Mouse (Mus musculus) right cerebral cortex, postnatal 25 days (tissue): ENCODE measurements around the gene Vps13d.

Source experiments
- DNase-seq: peaks from one replicate; pipeline ENCODE4 v3.0.0; 2022

The Vps13d gene

DNA sequence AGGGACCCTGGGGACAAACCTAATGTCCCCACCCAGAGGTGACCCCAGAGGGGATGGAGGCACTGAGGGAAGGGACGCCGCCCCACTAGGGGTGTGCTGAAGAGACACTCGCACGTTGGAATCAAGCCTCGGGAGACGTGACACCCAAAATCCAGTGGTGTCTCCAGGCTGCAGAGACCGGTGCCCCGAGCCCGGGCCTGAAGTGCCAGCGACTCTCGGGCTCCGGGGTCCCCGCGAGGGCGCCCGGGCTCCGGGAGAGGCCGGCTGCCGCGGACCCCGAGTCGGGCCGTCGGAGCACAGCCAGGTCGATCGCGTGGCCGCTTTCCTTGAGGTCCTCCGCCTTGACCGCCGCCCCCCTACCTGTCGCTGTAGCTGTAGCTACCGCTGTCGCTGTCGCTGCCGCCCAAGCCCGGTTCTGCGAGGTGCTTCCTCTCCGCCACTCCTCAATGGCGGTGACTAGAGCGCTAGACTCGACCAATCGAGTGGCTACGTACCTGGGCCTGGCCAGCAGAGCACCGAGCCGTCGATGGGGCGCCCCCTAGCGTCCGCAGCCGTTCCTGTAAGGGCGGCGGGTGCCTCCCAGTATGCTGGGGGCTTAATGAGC lies at the start of gene Vps13d:
Vps13d (minus strand) TSS at position 447 of the 604 bp plus-strand sequence.
- peak; percentile 83 for DNase-seq

DNA sequence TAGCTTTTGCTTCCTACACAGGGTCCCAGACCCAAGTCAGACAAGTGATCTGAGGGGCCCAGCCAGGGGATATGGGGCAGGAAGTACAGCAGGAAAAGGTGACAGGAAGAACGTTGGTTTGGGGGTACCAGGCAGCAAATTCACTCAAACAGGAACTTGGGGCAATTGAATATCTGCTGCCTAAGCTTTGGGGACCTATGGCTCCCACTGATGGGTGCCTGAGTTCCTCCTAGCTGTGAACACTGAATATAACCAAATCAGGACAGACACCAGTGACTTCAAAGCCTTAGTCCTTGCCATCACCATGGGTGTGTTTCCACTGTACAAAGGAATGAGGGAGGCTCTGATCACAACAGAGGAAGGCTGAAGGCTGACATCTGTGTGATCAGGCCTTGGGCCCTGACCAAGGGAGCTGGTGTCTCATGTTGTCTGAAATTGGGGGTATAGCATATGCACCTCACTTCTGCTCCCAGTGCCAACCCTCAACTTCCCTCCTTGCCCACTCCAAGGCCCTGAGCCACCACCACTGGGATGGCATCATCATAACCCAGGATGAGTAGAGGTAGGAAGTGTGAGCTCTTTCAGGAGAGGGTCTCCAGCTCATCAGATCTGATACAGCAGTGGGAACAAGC lies 48.0 kb upstream of the Vps13d start:
- no peak for DNase-seq

DNA sequence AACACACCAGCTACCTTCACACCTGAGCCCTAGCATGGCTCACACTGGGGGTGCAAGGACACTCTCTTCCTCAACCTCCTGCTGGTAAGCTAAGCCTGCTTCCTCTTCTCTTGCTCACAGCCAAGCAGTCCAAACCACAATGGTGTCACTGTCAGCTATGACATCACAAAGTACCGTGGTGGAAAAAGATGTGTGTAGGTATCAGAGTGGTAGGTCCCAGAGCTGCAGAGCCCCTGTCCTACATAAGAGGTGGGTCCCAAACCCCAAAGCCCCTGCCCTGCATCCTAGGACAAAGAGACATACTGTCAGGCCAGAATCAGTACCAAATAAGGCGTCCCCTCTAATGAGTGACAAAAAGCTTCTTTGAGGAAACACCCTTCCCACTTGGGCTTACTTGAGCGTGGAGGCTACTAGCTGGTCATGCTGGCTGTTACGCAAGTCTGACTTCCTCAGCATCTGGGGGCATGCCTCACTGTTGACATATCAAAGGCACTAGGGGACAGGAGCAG lies 46.0 kb upstream of the Vps13d start:
- no peak for DNase-seq

DNA sequence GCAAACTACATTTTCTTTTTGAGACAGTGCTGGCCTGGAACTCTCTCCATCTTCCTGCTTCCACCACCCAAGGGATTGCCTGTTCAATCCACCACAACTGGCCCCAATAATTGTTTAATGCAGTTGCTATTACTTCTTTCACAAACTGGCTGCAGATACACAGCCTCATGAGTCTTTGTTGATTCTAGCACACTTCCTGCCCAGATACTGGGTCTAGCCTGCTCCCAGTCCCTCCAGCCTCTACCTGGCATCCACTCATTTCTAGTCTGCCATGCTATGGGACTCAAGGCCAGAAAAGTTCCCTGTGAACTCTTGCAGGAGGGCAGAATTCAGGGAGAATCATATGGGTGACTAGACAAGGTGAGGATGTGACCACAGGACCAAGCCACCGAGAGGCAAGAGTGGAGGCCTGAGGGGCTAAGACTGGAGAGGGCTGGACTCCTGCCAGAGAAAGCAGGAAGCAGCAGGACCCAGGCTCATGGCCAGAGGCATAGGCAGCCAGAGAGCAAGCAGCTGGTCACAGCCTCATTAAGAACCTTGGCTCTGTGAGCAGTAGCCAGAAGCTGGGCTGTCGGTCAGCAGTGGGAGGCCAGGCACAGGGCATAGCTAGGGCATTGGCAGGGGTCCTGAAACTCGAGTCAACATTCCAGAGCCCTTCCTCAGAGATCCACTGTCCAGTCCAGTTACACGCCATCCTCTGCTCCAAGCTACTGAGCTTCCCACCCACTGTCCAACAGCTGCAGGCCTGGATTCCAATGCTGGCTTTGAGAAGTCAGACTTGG lies 44.4 kb upstream of the Vps13d start:
- no peak for DNase-seq

DNA sequence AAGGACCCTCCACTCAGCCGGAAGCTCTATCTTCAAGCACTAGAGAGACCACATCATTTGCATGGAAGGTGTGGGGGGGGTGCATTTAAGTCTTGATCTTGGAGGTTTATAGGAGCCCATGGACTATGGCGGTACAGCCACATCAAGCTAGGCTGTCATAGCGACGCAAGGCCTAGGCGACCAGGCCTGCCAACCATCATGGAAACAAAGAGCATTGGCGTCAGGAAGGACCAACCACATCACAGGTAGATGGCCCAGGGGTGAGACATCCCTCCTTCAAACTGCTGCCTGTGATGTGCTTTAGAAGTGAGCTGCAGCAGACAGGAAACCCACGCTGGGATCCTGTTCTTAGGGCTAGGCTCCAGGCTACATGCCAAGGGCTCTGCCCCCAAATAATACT lies 41.2 kb upstream of the Vps13d start:
- no peak for DNase-seq

DNA sequence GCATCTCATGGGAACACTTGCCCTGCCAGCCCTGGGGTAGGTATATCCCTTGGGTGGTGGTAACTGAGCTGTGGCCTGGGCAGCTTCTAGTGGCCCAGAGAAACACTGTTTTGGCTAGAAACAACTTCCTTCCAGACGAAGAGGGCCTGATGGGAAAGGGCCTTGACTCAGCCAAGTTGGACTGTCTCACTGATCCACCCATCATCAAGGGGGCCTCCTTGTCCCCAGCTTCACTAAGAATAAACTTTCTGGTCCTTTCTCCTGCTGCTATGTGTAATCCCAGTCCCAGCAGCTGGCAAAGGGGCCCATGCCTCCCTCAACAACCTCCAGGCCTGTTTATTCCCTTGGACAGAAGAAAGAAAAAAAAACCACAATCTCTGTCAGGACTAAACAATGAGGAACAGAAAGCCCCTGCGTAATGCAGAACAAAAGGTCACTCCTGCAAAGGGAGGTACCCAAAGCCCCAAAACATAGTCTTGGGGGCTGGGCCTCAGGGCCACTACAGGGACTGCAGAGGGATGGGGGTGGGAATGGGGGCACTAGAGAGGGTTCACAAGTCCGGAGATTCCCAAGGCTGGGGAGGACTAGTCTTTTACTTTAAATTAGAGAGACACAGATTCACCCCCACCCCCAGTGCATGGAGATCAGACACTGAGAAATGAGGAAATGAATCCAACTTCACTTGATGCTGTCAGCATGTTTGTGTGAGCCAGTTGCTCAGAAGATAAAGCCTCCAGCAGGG lies 38.9 kb upstream of the Vps13d start:
- DNase-seq: no peak

DNA sequence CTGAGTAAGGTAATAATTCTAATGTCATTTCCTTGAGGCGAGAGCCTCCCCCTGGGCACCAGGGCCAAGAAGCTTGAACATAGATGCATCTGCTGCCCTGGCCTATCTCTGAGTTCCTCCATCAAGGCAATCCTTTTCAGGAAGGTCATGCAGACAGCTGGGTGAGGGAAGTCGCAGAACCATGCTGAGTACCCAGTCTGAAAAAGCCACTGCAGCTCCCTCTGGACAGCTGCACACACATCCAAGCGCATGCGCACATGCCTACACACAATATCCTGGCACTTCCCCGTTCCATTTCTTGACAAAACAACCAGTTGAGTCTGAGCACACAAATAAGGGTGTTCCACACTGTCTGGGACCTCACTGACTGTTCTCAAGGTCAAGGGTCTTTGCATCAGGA lies 36.9 kb upstream of the Vps13d start:
- DNase-seq: no peak

DNA sequence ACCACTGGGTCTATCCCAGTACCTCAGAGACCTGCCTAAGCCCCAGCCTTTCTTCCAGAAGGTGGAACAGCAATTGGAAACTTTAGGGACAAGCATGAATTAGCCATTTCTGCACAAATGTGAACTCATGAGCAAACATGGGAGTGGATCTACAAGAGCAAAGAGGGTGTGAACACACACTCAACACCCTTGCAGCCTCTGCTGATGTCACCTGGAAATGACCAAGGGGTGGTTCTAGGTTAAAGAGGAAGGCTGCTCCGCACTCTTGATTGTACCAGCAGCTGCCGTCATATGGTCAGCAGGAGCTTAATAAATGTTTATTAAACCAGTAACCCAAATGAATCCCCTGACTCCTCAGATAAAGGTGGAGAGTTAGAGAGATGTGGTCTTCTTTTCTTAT lies 35.8 kb upstream of the Vps13d start:
- DNase-seq: no peak

DNA sequence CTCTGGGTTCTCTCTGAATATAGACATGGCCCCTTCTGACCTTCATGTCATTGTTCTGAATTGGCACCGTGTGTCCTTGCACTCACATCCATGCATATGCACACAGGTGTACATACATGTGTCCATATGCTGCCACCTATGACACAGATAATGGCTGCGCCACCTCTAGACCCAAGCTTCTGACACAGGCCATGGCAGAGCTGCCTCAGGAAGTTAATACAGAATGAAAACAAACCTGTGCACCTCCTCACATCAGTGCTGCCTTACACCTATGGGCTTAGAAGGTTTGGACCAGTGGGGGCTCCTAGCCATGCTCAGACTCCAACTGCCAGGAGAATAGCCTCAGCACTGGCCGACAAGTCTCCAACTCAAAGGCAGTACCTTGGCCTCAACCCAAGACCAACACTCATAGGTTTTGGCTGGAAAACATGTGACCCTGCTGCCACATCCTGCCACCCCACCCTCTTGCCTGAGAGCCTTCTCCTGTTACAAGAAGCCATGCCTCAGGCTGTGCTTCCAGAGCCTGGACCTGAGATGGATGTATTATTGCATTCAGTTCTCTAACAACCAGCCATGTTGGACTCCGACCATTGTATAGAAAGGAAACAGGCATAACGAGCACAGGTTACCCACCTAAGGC lies 34.8 kb upstream of the Vps13d start:
- DNase-seq: no peak

DNA sequence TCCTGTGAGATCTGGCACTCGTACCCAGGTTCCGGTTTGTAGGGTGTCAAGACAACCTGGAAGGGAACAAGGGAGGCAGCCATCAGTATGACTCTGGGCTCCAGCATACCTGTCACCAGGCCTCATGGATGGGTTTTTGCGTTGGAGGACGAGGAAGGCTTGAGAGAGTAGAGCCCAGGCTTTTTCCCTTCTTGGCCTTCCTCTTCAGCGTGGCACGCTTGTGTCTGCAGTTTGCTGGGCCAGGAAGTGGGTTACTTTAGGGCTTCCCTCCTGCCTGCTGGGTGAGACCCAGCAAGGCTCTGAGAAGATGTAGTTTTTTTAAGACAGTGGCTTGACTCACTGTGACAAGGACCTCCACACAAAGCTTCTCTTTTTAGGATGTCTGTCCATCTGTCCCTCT lies 34.2 kb upstream of the Vps13d start:
- no peak for DNase-seq

DNA sequence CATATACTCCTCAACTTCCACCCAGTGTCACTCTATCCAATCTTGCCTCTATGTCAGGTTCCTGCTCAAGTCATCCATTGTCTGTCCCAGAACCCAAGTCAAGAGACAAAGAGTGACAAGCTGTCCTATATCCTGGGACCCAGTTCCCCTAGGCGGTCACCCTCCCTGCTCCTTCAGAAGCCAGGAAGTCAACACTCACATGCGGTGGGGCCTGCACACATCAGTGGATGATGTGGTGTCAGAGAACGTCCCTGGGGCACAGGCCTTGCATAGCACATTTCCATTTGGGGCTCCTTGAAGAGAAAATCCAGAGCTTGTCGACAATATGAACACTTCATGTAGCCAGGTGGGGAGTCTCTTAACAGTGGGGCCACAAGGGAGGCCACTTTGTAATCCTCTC lies 29.8 kb upstream of the Vps13d start:
- DNase-seq: no peak

DNA sequence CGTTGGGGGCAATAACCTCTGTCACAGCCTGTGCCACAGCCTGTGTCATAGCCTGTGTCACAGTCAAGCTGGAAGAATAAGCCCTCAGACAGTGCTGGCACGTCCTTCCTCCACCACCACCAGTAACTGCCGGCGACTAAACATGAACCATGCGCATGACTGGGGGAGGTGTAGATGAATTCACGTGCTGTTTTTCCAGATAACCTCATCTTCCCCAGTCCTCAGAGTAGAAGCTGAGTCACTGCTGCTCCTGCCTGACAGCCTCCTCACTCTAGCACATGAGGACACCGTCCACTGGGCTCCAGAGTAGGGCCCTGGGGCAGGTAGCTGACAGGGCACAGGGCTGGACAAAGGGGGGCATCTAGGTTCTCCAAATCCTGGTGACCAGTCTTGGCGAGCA lies 27.3 kb upstream of the Vps13d start:
- no peak for DNase-seq

DNA sequence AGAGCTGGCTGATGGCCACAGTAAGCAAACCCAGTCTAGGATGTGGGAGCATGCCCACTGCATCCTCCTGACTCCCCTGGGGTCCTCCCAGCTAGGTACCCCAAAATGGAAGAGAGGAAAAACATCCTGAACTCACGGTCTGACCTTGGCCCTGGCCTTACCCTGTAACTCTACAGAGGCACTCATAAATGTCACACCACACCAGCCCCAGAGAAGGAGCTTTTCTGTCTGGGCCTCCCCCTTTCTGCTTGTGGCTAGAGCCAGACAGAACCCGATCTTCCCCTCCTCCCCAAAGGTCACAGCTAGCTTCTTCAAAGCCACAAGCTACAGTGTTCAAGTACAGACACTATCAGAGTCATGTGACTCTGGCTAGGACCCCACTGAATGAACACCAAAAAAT lies 26.6 kb upstream of the Vps13d start:
- no peak for DNase-seq

DNA sequence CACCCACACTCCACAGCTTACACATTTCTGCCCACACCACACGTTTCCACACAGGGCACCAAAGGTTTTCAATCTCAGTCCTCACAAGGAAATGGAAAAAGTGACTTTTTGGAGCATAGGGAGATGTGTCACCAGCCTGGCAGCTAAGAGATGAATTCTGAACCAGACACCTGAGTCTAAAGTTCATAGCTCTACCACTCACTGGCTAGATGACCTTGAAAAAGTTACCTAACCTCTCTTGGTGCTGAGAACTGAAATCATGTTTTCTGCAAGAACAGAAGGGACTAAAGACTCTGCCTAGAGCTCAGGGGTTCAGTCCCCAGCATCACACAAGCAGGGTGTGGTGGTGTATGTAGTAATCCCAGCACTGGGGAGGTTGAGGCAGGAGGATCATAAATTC lies 25.2 kb upstream of the Vps13d start:
- no peak for DNase-seq

DNA sequence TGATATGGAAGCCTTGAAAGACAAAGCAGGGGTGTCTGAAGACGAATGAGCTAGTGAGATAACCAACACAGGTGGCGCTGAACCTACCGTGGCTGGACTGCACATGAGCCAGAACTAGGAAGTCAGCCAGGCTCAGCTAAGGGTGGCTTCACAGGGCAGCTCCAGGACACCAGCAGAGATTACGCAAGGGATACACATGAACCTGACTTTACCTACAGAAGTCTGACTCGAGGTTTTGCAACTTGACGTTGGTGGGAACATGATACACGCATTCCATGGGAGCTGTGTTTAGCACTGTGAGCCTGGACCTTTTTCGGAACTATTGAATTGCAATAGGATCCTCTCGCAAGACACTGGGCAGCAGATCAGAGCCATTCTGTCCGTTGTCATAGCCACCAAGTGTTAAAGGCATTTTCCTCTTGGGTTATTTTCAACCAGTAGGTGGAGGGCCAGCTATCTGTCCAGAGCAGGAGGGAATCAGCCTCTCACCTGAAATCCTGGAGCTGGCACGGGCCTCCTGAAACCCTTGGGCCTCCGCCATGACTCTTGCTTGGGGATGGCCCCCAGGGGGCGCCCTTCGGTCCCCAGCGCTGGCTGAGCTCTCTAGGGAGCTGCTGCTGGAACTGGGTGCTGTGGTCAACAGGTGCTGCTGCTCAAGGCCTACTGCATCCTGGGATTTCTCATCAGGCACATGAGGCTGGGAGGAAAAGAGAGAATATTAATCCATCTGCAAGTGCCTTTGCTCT lies 24.6 kb upstream of the Vps13d start:
- DNase-seq: no peak

DNA sequence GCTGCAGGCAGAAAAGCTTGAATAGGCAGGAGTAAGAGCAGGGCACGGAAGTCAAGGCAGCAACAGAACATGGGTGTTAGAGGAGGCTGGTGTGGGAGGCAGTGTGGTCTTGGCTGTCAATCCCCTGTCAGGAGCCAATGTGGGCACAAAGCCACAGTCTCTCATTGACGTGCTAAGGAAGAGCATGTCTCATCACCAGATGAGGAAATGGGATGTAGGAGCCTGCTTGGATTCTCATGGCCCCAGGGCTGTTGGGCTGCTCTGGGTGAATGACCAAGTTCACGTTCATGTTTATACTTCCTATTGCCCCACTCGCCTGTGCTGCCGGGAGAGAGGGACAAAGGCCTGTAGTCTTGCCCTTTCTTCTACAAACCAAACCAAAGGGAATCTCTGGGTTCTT lies 23.0 kb upstream of the Vps13d start:
- DNase-seq: no peak

DNA sequence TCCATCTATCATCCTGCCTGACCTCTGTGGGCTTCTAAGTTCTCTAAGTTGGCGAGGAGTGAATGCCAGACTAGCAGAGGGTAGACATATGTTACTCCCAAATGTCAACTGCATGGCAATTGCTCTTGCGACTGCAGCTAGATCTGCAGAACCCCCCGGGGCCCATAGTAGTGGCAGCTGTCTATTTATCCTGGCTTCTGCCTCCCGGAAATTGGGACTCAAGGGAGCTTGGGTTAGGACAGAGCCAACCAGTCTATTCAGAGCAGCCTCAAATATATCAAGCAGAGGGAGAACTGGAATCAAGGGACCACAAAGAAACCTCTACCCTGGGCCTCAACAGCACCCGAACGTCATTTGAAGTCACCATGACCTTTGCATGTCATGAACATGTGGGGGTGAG lies 22.2 kb upstream of the Vps13d start:
- DNase-seq: no peak

DNA sequence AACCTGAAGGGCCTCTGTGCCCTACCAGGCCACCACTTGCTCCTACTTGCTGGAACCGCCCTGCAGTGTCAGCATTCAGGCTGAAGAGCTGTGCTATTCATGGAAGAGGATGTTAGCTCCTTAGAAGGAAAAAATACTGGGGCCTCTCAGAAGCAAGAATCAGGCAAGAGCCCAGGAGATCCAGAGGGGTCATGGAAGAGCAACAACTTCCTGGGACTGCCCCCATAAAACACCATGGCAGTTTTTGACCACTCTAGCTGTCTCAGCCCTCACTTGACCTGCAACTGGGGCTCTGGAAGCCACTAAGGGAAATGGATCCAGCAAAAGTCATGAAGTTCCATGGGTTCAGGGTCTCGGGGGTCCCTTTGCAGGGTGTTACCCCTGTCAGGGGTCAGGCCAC lies 20.6 kb upstream of the Vps13d start:
- DNase-seq: no peak

DNA sequence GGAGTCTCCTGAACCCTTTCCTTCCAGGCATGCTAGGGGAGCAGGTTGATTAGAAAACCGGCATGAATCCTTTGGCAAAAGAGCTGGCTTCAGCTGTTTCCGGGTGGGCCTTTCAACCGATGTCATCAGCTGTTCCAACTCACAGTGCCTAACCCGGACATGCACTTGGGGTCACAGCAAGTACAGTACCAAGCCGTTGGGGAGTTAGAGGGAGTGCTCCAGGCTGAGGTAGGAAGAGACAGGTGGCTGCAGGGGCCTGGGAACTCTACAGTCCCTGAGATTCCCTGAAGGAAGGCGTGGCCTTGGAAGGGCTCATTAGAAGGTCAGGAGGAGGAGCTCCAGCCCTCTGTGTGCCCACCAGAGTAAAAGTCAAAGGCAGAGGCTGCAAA lies 20.0 kb upstream of the Vps13d start:
- DNase-seq: no peak

DNA sequence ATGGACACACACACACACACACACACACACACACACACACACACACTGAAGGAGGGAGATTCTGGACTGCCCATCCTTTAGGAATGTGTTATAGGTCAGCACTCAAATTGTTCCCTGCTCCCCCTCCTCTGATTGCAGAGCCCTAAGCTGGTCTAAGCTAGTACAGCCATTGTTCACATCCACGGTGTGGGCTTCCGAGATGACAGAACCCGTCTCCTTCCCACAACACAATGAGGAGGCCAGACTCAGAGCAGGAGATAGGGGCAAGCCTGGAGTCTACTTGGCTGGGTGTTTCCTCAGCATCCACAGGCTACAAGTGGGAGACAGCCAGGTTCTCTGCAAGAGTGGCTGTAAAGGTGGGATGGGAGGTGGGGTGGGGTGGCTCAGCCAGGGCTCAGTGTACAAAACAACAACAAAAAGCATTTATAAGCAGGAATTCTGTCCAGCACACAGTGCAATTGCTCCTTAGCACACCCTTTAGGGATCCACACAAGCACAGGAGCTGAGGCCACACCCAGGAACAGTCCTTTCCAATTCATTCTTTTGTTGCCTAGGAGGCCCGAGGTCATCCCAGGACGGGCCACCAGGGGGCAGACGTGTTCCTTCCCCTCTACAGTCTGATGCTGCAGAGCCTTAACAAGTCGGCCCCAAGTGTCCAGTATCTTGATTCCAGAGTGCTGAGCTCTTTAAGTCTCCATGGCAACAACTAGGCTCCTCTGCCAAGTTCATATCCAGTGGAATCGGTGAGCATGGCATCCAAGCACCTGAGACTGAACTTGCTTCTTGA lies 19.4 kb upstream of the Vps13d start:
- DNase-seq: peak; percentile 86

DNA sequence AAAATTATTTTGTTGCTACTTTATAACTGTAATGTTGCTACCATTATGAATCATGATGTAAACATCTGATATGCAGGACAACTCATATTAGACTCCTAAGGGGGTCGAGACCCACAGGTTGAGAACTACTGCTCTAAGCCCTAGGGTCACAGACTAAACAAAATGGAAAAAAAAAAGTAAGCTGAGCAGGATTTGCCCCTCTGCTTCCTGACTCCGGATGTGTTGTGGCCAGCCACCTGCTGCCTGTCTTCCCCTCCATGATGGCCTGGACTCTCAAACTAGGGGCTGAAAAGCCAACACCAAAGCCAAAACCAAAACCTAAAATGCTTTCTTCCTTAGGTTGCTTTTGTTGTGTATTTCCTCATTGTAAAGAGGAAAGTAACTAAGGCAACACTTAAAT lies 16.3 kb upstream of the Vps13d start:
- DNase-seq: no peak
